Mouse (Mus musculus) ES-Bruce4 (cell line): Measurements from ENCODE around the gene Ccdc187.

Source experiments
- CTCF ChIP-seq: IDR thresholded peaks from one replicate; pipeline ENCODE4 v1.8.1; 2011; ENCODE audit warnings: low read depth, low read length
- EP300 ChIP-seq: IDR thresholded peaks from 2 replicates; pipeline ENCODE4 v1.6.1; 2011; ENCODE audit warnings: low read depth, low read length; ENCODE audit not compliant: insufficient read depth

GRCm38 (mm10) chr2:26305555-26305954, 11.2 kb upstream of the Ccdc187 start:
- no peak for TF ChIP-seq EP300
- no peak for TF ChIP-seq CTCF
